Mouse (Mus musculus): ENCODE measurements around the gene Tmem91. TPM values are rescaled to one million over a fixed set of nuclear protein-coding genes. Genes with fewer than 3 reads are reported as not detected.

Tmem91 gene
- polyA plus RNA-seq, 1 experiment, result 27.4 TPM

DNA sequence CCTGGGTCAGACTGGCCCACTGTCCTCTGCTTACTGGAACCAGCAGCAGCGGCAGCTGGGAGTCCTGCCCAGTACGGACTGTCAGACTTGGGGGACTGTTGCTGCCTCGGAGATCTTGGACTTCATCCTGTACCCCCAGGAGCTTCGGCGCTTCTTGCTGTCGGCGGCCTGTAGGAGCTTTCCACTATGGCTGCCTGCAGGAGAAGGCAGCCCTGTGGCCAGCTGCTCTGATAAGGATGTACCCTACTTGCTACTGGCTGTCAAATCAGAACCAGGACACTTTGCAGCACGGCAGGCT, 46.7 kb downstream of the Tmem91 start:
- 43% methylated on average over 8 of the region's 8 CpGs for WGBS
- DNase-seq, result no peak
- Histone ChIP-seq H3K27me3 (ENCODE audit: control insufficient read depth, insufficient read depth, low read length) (no peaks in the 10 kb centered on the region), H3K4me1 (ENCODE audit: control insufficient read depth, insufficient read depth, low read length) (peaks cover 36% of the 10 kb centered on the region), H3K4me3 (replicated peaks; ENCODE audit: insufficient read depth, low read depth, low read length) (no peak overlapping the region), H3K27ac (ENCODE audit: insufficient read depth, low read length) (no peak overlapping the region)
- no peak for TF ChIP-seq CTCF (IDR thresholded peaks at IDR 0.05; ENCODE audit: borderline replicate concordance, insufficient read depth, low read depth, low read length)
- no peak for TF ChIP-seq POLR2A (IDR thresholded peaks at IDR 0.05; ENCODE audit: borderline replicate concordance, insufficient read depth, low read length)

GRCm38 (mm10) chr7:25627431-25628322, 47.3 kb downstream of the Tmem91 start:
- Histone ChIP-seq H3K4me3 (replicated peaks; ENCODE audit: insufficient read depth, low read depth, low read length) (peak overlapping the region; percentile 34), H3K27ac (ENCODE audit: insufficient read depth, low read length) (no peak overlapping the region), H3K4me1 (ENCODE audit: control insufficient read depth, insufficient read depth, low read length) (peaks cover 36% of the 10 kb centered on the region), H3K27me3 (ENCODE audit: control insufficient read depth, insufficient read depth, low read length) (no peaks in the 10 kb centered on the region)
- DNase-seq, result peak; percentile 21 to 38
- TF ChIP-seq CTCF (IDR thresholded peaks at IDR 0.05; ENCODE audit: borderline replicate concordance, insufficient read depth, low read depth, low read length) (no peak), POLR2A (IDR thresholded peaks at IDR 0.05; ENCODE audit: borderline replicate concordance, insufficient read depth, low read length) (no peak)
- 37% methylated on average over 38 of the region's 38 CpGs for WGBS

DNA sequence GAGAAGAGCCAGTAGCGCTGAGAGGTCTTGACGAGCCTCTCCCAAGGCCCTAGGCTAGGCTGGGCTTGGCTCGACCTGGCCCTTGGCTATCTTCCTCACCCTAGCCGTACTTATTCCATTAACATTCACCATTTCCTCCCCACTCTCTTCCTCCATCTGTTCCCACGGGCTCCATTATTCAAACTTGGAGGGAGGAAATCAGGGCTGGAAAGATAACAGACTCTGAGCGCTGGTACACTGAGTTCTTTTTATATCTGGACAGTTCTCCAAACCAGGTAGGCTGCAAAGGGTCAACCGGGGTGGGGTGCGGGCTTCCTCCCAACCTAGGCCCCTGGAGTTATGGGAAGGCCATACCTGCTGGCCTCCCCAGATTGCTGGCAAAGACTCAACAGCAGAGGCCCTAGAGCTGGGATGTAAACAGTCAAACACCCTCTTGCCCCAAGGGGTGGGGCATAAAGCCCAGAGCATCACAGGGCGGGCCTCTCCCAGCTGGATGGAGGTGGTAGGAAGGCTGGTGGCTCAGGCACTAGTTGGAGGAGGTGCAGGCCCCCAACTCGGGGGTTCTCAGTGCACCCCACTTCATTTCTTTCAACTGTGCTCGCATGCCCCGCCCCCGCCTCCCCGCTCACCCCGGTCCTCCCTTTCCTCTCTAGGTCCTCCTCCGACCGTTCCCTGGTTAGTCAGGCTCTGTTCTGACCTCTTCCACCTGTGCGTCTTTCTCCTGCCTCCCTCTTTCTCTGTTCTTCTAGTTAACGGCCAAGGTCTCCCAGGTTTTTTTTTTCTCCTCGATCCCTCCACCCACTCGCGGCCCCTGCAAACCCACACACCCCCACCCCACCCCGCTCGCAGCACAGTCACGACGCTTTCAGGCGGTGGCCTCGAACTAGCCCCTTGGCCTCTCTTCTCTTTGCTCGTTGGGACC, 48.2 kb downstream of the Tmem91 start, which contains the start of gene B3gnt8:
B3gnt8 (plus strand) TSS at position 146 of the 922 bp plus-strand sequence.
- whole genome bisulfite sequencing, result 18% methylated on average over 29 of the region's 29 CpGs
- H3K27ac ChIP-seq (ENCODE audit: insufficient read depth, low read length), result peak within 1 kb of the TSS; percentile 60; the same call in 1 of the 2 replicates
- H3K27me3 ChIP-seq (ENCODE audit: control insufficient read depth, insufficient read depth, low read length), result no peaks in the 10 kb centered on the region
- H3K4me1 ChIP-seq (ENCODE audit: control insufficient read depth, insufficient read depth, low read length), result peaks cover 36% of the 10 kb centered on the region
- H3K4me3 ChIP-seq (replicated peaks; ENCODE audit: insufficient read depth, low read depth, low read length), result peak within 1 kb of the TSS; percentile 34
- peak; percentile 67 to 73 for DNase-seq
- TF ChIP-seq CTCF (IDR thresholded peaks at IDR 0.05; ENCODE audit: borderline replicate concordance, insufficient read depth, low read depth, low read length) (no peak), POLR2A (IDR thresholded peaks at IDR 0.05; ENCODE audit: borderline replicate concordance, insufficient read depth, low read length) (no peak)

- peak in 1 of 2 experiments; percentile 50 for DNase-seq
- H3K4me3 ChIP-seq (replicated peaks; ENCODE audit: insufficient read depth, low read depth, low read length), result no peak overlapping the region
- TF ChIP-seq POLR2A (IDR thresholded peaks at IDR 0.05; ENCODE audit: borderline replicate concordance, insufficient read depth, low read length) (no peak), CTCF (IDR thresholded peaks at IDR 0.05; ENCODE audit: borderline replicate concordance, insufficient read depth, low read depth, low read length) (peak; percentile 57)
- 73% methylated on average over 10 of the region's 10 CpGs for WGBS
- no peaks in the 10 kb centered on the region for H3K27me3 ChIP-seq (ENCODE audit: control insufficient read depth, insufficient read depth, low read length)
- peak overlapping the region; percentile 60; the same call in 1 of the 2 replicates for H3K27ac ChIP-seq (ENCODE audit: insufficient read depth, low read length)
- peaks cover 36% of the 10 kb centered on the region for H3K4me1 ChIP-seq (ENCODE audit: control insufficient read depth, insufficient read depth, low read length)
Observed at GRCm38 (mm10) chr7:25625594-25626250, 49.2 kb downstream of the Tmem91 start.

DNA sequence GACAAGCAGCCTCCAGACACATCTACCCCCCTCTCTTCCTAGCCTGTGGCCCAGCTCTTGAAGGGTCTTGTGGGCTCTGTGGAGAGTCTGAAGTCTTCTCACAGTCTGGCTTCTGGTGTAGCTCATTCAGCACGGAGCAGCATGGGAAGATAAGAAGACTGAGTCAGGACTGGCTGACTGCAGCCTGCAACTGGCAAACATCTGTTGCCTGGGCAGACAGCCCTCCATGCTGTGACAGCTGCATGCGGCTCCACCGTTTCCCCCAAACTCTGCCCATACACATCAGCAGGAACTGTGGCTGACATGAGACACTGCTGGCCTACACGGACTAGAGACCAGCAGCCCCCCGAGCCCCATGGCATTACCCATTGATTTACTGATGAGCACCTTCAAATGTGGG, 50.1 kb downstream of the Tmem91 start:
- 35% methylated on average over 5 of the region's 5 CpGs for WGBS
- Histone ChIP-seq H3K27ac (ENCODE audit: insufficient read depth, low read length) (no peak overlapping the region), H3K4me3 (replicated peaks; ENCODE audit: insufficient read depth, low read depth, low read length) (no peak overlapping the region), H3K4me1 (ENCODE audit: control insufficient read depth, insufficient read depth, low read length) (peaks cover 33% of the 10 kb centered on the region), H3K27me3 (ENCODE audit: control insufficient read depth, insufficient read depth, low read length) (no peaks in the 10 kb centered on the region)
- peak in 1 of 2 experiments; percentile 17 for DNase-seq
- no peak for TF ChIP-seq CTCF (IDR thresholded peaks at IDR 0.05; ENCODE audit: borderline replicate concordance, insufficient read depth, low read depth, low read length)
- no peak for TF ChIP-seq POLR2A (IDR thresholded peaks at IDR 0.05; ENCODE audit: borderline replicate concordance, insufficient read depth, low read length)

- WGBS, result 18% methylated on average over 11 of the region's 11 CpGs
- H3K4me1 ChIP-seq (ENCODE audit: control insufficient read depth, insufficient read depth, low read length), result peaks cover 27% of the 10 kb centered on the region
- no peak overlapping the region for H3K27ac ChIP-seq (ENCODE audit: insufficient read depth, low read length)
- TF ChIP-seq CTCF (IDR thresholded peaks at IDR 0.05; ENCODE audit: borderline replicate concordance, insufficient read depth, low read depth, low read length) (no peak), POLR2A (IDR thresholded peaks at IDR 0.05; ENCODE audit: borderline replicate concordance, insufficient read depth, low read length) (no peak)
- peak; percentile 63 to 71 for DNase-seq
- no peaks in the 10 kb centered on the region for H3K27me3 ChIP-seq (ENCODE audit: control insufficient read depth, insufficient read depth, low read length)
- H3K4me3 ChIP-seq (replicated peaks; ENCODE audit: insufficient read depth, low read depth, low read length), result no peak overlapping the region
Observed at GRCm38 (mm10) chr7:25623857-25624370, 51.1 kb downstream of the Tmem91 start.

- 88% methylated on average over 11 of the region's 11 CpGs for WGBS
- Histone ChIP-seq H3K27ac (ENCODE audit: insufficient read depth, low read length) (no peak overlapping the region), H3K4me3 (replicated peaks; ENCODE audit: insufficient read depth, low read depth, low read length) (no peak overlapping the region), H3K27me3 (ENCODE audit: control insufficient read depth, insufficient read depth, low read length) (no peaks in the 10 kb centered on the region), H3K4me1 (ENCODE audit: control insufficient read depth, insufficient read depth, low read length) (peaks cover 15% of the 10 kb centered on the region)
- TF ChIP-seq CTCF (IDR thresholded peaks at IDR 0.05; ENCODE audit: borderline replicate concordance, insufficient read depth, low read depth, low read length) (no peak), POLR2A (IDR thresholded peaks at IDR 0.05; ENCODE audit: borderline replicate concordance, insufficient read depth, low read length) (no peak)
- no peak for DNase-seq
Observed at GRCm38 (mm10) chr7:25620751-25621150, 54.2 kb downstream of the Tmem91 start.
